Mouse (Mus musculus): ENCODE results near the gene Adam10. TPM values are rescaled to one million over a fixed set of nuclear protein-coding genes. Genes with fewer than 3 reads are reported as not detected.

Gene Adam10
- 69.3 and 78.6 TPM in 2 replicates for polyA plus RNA-seq (2012; ENCODE audit: insufficient read depth, insufficient read length, missing spikeins)

DNA sequence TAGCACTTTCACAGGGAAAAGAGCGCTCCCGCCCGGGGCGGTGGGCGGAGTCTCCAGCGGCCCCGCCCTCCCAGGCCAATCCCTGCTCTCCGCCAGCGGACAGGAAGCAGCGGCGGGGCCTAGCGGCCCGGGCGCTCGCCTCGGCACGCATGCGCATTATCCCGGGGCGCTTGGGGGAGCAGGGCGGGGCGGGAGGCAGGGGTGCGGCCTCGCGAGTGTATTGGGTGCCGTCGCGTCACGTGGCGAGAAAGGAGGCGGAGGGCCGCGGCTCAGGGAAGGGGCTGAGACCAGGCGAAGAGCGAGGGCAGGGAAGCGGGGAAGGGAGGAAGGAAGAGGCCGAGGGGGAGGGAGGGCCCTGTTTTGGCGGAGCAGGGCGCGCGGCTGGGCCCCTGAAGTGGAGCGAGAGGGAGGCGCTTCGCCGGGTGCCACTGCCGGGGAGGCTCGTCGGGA lies at the start of gene Adam10:
TSS of gene Adam10 (plus strand) at position 316 of the 450 bp plus-strand sequence.
- Histone ChIP-seq H3K4me1 (ENCODE audit: control insufficient read depth, insufficient read depth, low read length) (0 out of 2 replicates have a peak, but pooled peaks cover 2% of the 10 kb centered on the region), H3K4me3 (ENCODE audit: insufficient read depth, low read length) (peak within 1 kb of the TSS; percentile 96), H3K27ac (ENCODE audit: insufficient read depth, low read depth, low read length) (peak within 1 kb of the TSS; percentile 83)
- TF ChIP-seq CTCF (IDR thresholded peaks at IDR 0.05; ENCODE audit: low read depth, low read length) (no peak), POLR2A (IDR thresholded peaks at IDR 0.05; ENCODE audit: borderline replicate concordance, low read depth, low read length) (peak; percentile 81; the same call in 1 of the 2 replicates)

DNA sequence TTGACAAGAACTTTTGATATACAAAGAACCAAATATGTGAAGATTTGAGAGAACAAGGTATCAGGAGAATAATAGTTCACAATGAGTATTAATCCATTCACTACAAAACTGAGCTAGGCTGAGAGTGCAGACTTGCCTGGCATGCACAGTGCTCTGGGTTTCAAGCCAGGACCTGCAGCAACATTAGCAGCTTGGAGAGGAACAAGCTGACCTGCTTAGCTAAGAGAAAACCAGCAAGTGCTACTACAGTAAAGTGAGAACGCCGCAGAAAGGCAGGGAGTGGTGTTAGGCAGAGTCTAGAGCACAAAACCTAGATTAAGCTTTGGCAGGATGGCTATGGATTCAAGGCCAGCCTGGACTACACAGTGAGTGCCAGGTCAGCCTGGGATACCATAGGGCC lies 49.1 kb upstream of the Adam10 start:
- no peak for TF ChIP-seq CTCF (IDR thresholded peaks at IDR 0.05; ENCODE audit: low read depth, low read length)
- TF ChIP-seq POLR2A (IDR thresholded peaks at IDR 0.05; ENCODE audit: borderline replicate concordance, low read depth, low read length) = no peak
- H3K4me3 ChIP-seq (ENCODE audit: insufficient read depth, low read length) = no peak overlapping the region
- no peak overlapping the region for H3K27ac ChIP-seq (ENCODE audit: insufficient read depth, low read depth, low read length)
- H3K4me1 ChIP-seq (ENCODE audit: control insufficient read depth, insufficient read depth, low read length) = no peaks in the 10 kb centered on the region; the same call in 1 of the 2 replicates

GRCm38 (mm10) chr9:70631665-70632064 lies 47.1 kb upstream of the Adam10 start:
- Histone ChIP-seq H3K27ac (ENCODE audit: insufficient read depth, low read depth, low read length) (no peak overlapping the region), H3K4me1 (ENCODE audit: control insufficient read depth, insufficient read depth, low read length) (no peaks in the 10 kb centered on the region; the same call in 1 of the 2 replicates), H3K4me3 (ENCODE audit: insufficient read depth, low read length) (no peak overlapping the region)
- no peak for TF ChIP-seq POLR2A (IDR thresholded peaks at IDR 0.05; ENCODE audit: borderline replicate concordance, low read depth, low read length)
- TF ChIP-seq CTCF (IDR thresholded peaks at IDR 0.05; ENCODE audit: low read depth, low read length) = no peak

GRCm38 (mm10) chr9:70636748-70637147 lies 42.0 kb upstream of the Adam10 start:
- Histone ChIP-seq H3K4me3 (ENCODE audit: insufficient read depth, low read length) (no peak overlapping the region), H3K27ac (ENCODE audit: insufficient read depth, low read depth, low read length) (no peak overlapping the region), H3K4me1 (ENCODE audit: control insufficient read depth, insufficient read depth, low read length) (no peaks in the 10 kb centered on the region; the same call in 1 of the 2 replicates)
- TF ChIP-seq POLR2A (IDR thresholded peaks at IDR 0.05; ENCODE audit: borderline replicate concordance, low read depth, low read length) (no peak), CTCF (IDR thresholded peaks at IDR 0.05; ENCODE audit: low read depth, low read length) (no peak)

GRCm38 (mm10) chr9:70650260-70650659 lies 28.5 kb upstream of the Adam10 start:
- peaks cover 42% of the 10 kb centered on the region for H3K4me1 ChIP-seq (ENCODE audit: control insufficient read depth, insufficient read depth, low read length)
- H3K27ac ChIP-seq (ENCODE audit: insufficient read depth, low read depth, low read length) = peak overlapping the region; percentile 78
- no peak overlapping the region for H3K4me3 ChIP-seq (ENCODE audit: insufficient read depth, low read length)
- TF ChIP-seq CTCF (IDR thresholded peaks at IDR 0.05; ENCODE audit: low read depth, low read length) = no peak
- no peak for TF ChIP-seq POLR2A (IDR thresholded peaks at IDR 0.05; ENCODE audit: borderline replicate concordance, low read depth, low read length)

DNA sequence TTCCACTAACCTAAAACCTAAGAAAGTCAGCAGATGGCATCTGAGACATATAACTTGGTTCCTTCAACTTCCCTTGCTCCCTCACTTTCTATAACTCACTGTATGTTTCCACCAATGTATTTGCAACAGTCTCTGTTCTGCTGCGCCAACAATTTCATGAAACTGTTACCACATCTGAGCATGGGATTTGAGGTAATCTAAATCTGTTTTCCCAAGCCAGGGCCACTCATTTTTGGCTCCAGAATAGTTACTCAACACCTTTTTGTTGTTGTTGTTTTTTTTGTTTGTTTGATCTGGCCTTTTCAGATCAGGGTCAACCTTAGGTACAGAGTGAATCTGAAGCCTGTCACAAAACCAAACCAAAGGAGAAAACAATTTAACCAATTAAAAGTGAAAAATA lies 27.8 kb upstream of the Adam10 start:
- TF ChIP-seq POLR2A (IDR thresholded peaks at IDR 0.05; ENCODE audit: borderline replicate concordance, low read depth, low read length) (no peak), CTCF (IDR thresholded peaks at IDR 0.05; ENCODE audit: low read depth, low read length) (no peak)
- Histone ChIP-seq H3K4me3 (ENCODE audit: insufficient read depth, low read length) (no peak overlapping the region), H3K4me1 (ENCODE audit: control insufficient read depth, insufficient read depth, low read length) (peaks cover 42% of the 10 kb centered on the region), H3K27ac (ENCODE audit: insufficient read depth, low read depth, low read length) (peak overlapping the region; percentile 34)

DNA sequence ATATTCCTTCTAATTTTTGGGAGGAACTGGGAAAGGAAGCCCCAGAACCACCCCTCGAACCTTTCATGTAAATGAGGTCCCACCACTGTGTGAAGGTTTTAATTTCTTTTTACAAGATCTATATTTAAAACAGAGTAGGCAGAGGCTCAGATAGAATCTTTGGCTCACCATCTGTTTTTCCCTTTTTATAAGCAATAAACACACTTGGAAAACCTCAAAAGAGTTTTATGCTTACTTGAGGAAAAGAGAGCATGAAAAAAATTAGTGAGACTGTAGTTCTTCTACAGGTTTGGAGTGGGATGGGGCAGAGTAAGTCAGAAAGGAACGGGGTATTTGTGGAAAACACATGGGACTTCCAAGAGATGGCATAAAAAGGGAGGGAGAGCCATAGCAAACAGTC lies 26.6 kb upstream of the Adam10 start:
- H3K4me3 ChIP-seq (ENCODE audit: insufficient read depth, low read length) = no peak overlapping the region
- H3K27ac ChIP-seq (ENCODE audit: insufficient read depth, low read depth, low read length) = no peak overlapping the region
- peaks cover 42% of the 10 kb centered on the region for H3K4me1 ChIP-seq (ENCODE audit: control insufficient read depth, insufficient read depth, low read length)
- no peak for TF ChIP-seq POLR2A (IDR thresholded peaks at IDR 0.05; ENCODE audit: borderline replicate concordance, low read depth, low read length)

GRCm38 (mm10) chr9:70653875-70654274 lies 24.9 kb upstream of the Adam10 start:
- Histone ChIP-seq H3K4me1 (ENCODE audit: control insufficient read depth, insufficient read depth, low read length) (peaks cover 36% of the 10 kb centered on the region), H3K27ac (ENCODE audit: insufficient read depth, low read depth, low read length) (no peak overlapping the region), H3K4me3 (ENCODE audit: insufficient read depth, low read length) (no peak overlapping the region)
- no peak for TF ChIP-seq CTCF (IDR thresholded peaks at IDR 0.05; ENCODE audit: low read depth, low read length)

- H3K4me1 ChIP-seq (ENCODE audit: control insufficient read depth, insufficient read depth, low read length) = peaks cover 33% of the 10 kb centered on the region
- H3K4me3 ChIP-seq (ENCODE audit: insufficient read depth, low read length) = peak overlapping the region; percentile 41
- H3K27ac ChIP-seq (ENCODE audit: insufficient read depth, low read depth, low read length) = no peak overlapping the region
- TF ChIP-seq POLR2A (IDR thresholded peaks at IDR 0.05; ENCODE audit: borderline replicate concordance, low read depth, low read length) (no peak), CTCF (IDR thresholded peaks at IDR 0.05; ENCODE audit: low read depth, low read length) (no peak)
These were observed 24.3 kb upstream of the Adam10 start for GRCm38 (mm10) chr9:70654496-70654895.

- no peak for TF ChIP-seq CTCF (IDR thresholded peaks at IDR 0.05; ENCODE audit: low read depth, low read length)
- TF ChIP-seq POLR2A (IDR thresholded peaks at IDR 0.05; ENCODE audit: borderline replicate concordance, low read depth, low read length) = no peak
- H3K4me3 ChIP-seq (ENCODE audit: insufficient read depth, low read length) = peak overlapping the region; percentile 91; the same call in 1 of the 2 replicates
- H3K27ac ChIP-seq (ENCODE audit: insufficient read depth, low read depth, low read length) = no peak overlapping the region
- peaks cover 27% of the 10 kb centered on the region for H3K4me1 ChIP-seq (ENCODE audit: control insufficient read depth, insufficient read depth, low read length)
These were observed 23.1 kb upstream of the Adam10 start for GRCm38 (mm10) chr9:70655764-70656129.
